Mouse (Mus musculus): ENCODE data around the gene Cpm. TPM values are rescaled to one million over a fixed set of nuclear protein-coding genes. Genes with fewer than 3 reads are reported as not detected.

Cpm gene
- polyA plus RNA-seq, 1 experiment = 13.6 TPM

- H3K27ac ChIP-seq (ENCODE audit: insufficient read depth, low read length) = no peak overlapping the region
- no peak for TF ChIP-seq POLR2A (IDR thresholded peaks at IDR 0.05; ENCODE audit: borderline replicate concordance, insufficient read depth, low read length)
- no peak for TF ChIP-seq CTCF (IDR thresholded peaks at IDR 0.05; ENCODE audit: borderline replicate concordance, insufficient read depth, low read depth, low read length)
- WGBS = 25% methylated on average over 4 of the region's 4 CpGs
Measured at GRCm38 (mm10) chr10:117717583-117717982, 88.3 kb downstream of the Cpm start.

GRCm38 (mm10) chr10:117718161-117719119 is 89.1 kb downstream of the Cpm start:
- Histone ChIP-seq H3K4me1 (ENCODE audit: control insufficient read depth, insufficient read depth, low read length) (no peaks in the 10 kb centered on the region), H3K4me3 (replicated peaks; ENCODE audit: insufficient read depth, low read depth, low read length) (no peak overlapping the region), H3K27ac (ENCODE audit: insufficient read depth, low read length) (no peak overlapping the region), H3K27me3 (ENCODE audit: control insufficient read depth, insufficient read depth, low read length) (no peaks in the 10 kb centered on the region)
- no peak for TF ChIP-seq CTCF (IDR thresholded peaks at IDR 0.05; ENCODE audit: borderline replicate concordance, insufficient read depth, low read depth, low read length)
- TF ChIP-seq POLR2A (IDR thresholded peaks at IDR 0.05; ENCODE audit: borderline replicate concordance, insufficient read depth, low read length) = no peak
- peak in 1 of 2 experiments; percentile 13 for DNase-seq
- 47% methylated on average over 19 of the region's 19 CpGs for WGBS

More at GRCm38 (mm10) chr10:117717583-117717982, 88.3 kb downstream of the Cpm start:
- DNase-seq = no peak
- Histone ChIP-seq H3K4me3 (replicated peaks; ENCODE audit: insufficient read depth, low read depth, low read length) (no peak overlapping the region), H3K27me3 (ENCODE audit: control insufficient read depth, insufficient read depth, low read length) (no peaks in the 10 kb centered on the region), H3K4me1 (ENCODE audit: control insufficient read depth, insufficient read depth, low read length) (no peaks in the 10 kb centered on the region)

GRCm38 (mm10) chr10:117724136-117724718 is 94.9 kb downstream of the Cpm start:
- no peak for DNase-seq
- Histone ChIP-seq H3K4me3 (replicated peaks; ENCODE audit: insufficient read depth, low read depth, low read length) (no peak overlapping the region), H3K27me3 (ENCODE audit: control insufficient read depth, insufficient read depth, low read length) (no peaks in the 10 kb centered on the region), H3K4me1 (ENCODE audit: control insufficient read depth, insufficient read depth, low read length) (no peaks in the 10 kb centered on the region), H3K27ac (ENCODE audit: insufficient read depth, low read length) (no peak overlapping the region)
- no peak for TF ChIP-seq POLR2A (IDR thresholded peaks at IDR 0.05; ENCODE audit: borderline replicate concordance, insufficient read depth, low read length)
- TF ChIP-seq CTCF (IDR thresholded peaks at IDR 0.05; ENCODE audit: borderline replicate concordance, insufficient read depth, low read depth, low read length) = no peak
- 83% methylated on average over 5 of the region's 5 CpGs for WGBS

GRCm38 (mm10) chr10:117724804-117725361 is 95.6 kb downstream of the Cpm start:
- Histone ChIP-seq H3K27me3 (ENCODE audit: control insufficient read depth, insufficient read depth, low read length) (no peaks in the 10 kb centered on the region), H3K4me3 (replicated peaks; ENCODE audit: insufficient read depth, low read depth, low read length) (no peak overlapping the region), H3K27ac (ENCODE audit: insufficient read depth, low read length) (no peak overlapping the region), H3K4me1 (ENCODE audit: control insufficient read depth, insufficient read depth, low read length) (no peaks in the 10 kb centered on the region)
- DNase-seq = no peak
- TF ChIP-seq POLR2A (IDR thresholded peaks at IDR 0.05; ENCODE audit: borderline replicate concordance, insufficient read depth, low read length) (no peak), CTCF (IDR thresholded peaks at IDR 0.05; ENCODE audit: borderline replicate concordance, insufficient read depth, low read depth, low read length) (no peak)
- WGBS = 90% methylated on average over 3 of the region's 3 CpGs

GRCm38 (mm10) chr10:117725671-117726070 is 96.4 kb downstream of the Cpm start:
- H3K27ac ChIP-seq (ENCODE audit: insufficient read depth, low read length) = no peak overlapping the region
- TF ChIP-seq POLR2A (IDR thresholded peaks at IDR 0.05; ENCODE audit: borderline replicate concordance, insufficient read depth, low read length) (no peak), CTCF (IDR thresholded peaks at IDR 0.05; ENCODE audit: borderline replicate concordance, insufficient read depth, low read depth, low read length) (no peak)
- no peaks in the 10 kb centered on the region for H3K27me3 ChIP-seq (ENCODE audit: control insufficient read depth, insufficient read depth, low read length)
- no peak for DNase-seq
- no peaks in the 10 kb centered on the region for H3K4me1 ChIP-seq (ENCODE audit: control insufficient read depth, insufficient read depth, low read length)
- 75% methylated on average over 7 of the region's 7 CpGs for WGBS
- no peak overlapping the region for H3K4me3 ChIP-seq (replicated peaks; ENCODE audit: insufficient read depth, low read depth, low read length)

GRCm38 (mm10) chr10:117726350-117726749 is 97.0 kb downstream of the Cpm start:
- Histone ChIP-seq H3K4me1 (ENCODE audit: control insufficient read depth, insufficient read depth, low read length) (no peaks in the 10 kb centered on the region), H3K27ac (ENCODE audit: insufficient read depth, low read length) (no peak overlapping the region), H3K27me3 (ENCODE audit: control insufficient read depth, insufficient read depth, low read length) (no peaks in the 10 kb centered on the region), H3K4me3 (replicated peaks; ENCODE audit: insufficient read depth, low read depth, low read length) (no peak overlapping the region)
- WGBS = 91% methylated on average over 4 of the region's 4 CpGs
- DNase-seq = no peak
- TF ChIP-seq CTCF (IDR thresholded peaks at IDR 0.05; ENCODE audit: borderline replicate concordance, insufficient read depth, low read depth, low read length) (no peak), POLR2A (IDR thresholded peaks at IDR 0.05; ENCODE audit: borderline replicate concordance, insufficient read depth, low read length) (no peak)

- TF ChIP-seq CTCF (IDR thresholded peaks at IDR 0.05; ENCODE audit: borderline replicate concordance, insufficient read depth, low read depth, low read length) (no peak), POLR2A (IDR thresholded peaks at IDR 0.05; ENCODE audit: borderline replicate concordance, insufficient read depth, low read length) (no peak)
- Histone ChIP-seq H3K4me3 (replicated peaks; ENCODE audit: insufficient read depth, low read depth, low read length) (no peak overlapping the region), H3K27me3 (ENCODE audit: control insufficient read depth, insufficient read depth, low read length) (no peaks in the 10 kb centered on the region), H3K27ac (ENCODE audit: insufficient read depth, low read length) (no peak overlapping the region), H3K4me1 (ENCODE audit: control insufficient read depth, insufficient read depth, low read length) (no peaks in the 10 kb centered on the region)
- 94% methylated on average over 4 of the region's 4 CpGs for WGBS
- DNase-seq = no peak
Measured at GRCm38 (mm10) chr10:117726888-117727385, 97.6 kb downstream of the Cpm start.

All from cerebellum, adult 2 months (tissue).